Mouse (Mus musculus) T-helper 17 cell (primary cell): ENCODE data around the gene Gm20388.

ENCODE experiments used
- in situ Hi-C, 2 experiments: fragments of 300-600 bp; cut with MboI, MseI; formaldehyde crosslinking; loops; 1 replicate in 1 of 2; 2 replicates in 1 of 2; pipeline ENCODE4 v1.15.1; 2025; ENCODE audit warnings: high pct_unique_total_duplicates in 2 of 2

The Gm20388 gene

GRCm38 (mm10) chr8:120486477-120487376 is 576.1 kb downstream of the Gm20388 start:
- in situ Hi-C loops = no loop called here

DNA sequence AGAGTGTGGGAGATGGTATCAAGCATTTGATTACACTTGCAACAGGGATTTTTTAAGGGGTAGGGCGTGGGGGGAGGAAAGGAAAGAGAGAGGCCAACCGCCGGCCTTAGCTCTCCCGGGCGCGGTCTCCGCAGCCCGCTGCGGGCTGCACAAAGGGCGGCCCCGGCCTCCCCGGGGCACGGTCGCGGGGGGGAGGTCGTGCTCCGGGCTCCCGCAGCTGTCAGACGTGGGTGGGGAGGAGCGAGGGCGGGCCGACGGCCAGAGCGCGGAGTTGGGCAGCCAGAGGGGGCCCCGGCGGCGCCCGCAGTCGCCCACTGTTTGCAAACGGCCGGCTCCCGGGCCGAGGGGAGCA is 576.7 kb downstream of the Gm20388 start:
- in situ Hi-C loops = no loop called here

GRCm38 (mm10) chr8:120487729-120488510 is 577.3 kb downstream of the Gm20388 start:
- in situ Hi-C loops = no loop called here

DNA sequence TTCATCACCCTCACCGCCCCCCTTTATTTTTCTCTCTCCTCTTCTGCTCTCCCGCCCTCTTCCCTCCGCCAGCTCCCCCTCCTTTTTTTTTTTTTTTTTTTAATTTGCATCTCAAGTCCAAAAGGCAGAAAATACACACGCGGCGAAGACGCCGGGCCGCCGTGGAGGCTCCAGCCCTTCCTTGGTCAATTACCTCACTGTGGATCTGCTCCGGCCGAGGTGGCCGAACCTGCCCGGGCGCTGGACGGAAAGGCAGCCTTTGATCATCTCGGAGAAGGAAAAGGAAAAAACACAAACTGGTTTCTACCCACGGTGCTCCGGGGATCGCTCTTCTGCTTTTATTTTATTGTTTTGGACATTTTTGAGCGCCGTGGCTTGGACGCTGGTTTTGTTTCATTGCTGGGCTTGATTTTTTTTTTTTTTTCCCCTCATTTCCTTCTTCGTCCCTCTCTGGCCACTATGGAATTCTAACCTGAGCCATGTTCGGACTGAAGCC is 578.0 kb downstream of the Gm20388 start:
- in situ Hi-C loops = no loop called here

DNA sequence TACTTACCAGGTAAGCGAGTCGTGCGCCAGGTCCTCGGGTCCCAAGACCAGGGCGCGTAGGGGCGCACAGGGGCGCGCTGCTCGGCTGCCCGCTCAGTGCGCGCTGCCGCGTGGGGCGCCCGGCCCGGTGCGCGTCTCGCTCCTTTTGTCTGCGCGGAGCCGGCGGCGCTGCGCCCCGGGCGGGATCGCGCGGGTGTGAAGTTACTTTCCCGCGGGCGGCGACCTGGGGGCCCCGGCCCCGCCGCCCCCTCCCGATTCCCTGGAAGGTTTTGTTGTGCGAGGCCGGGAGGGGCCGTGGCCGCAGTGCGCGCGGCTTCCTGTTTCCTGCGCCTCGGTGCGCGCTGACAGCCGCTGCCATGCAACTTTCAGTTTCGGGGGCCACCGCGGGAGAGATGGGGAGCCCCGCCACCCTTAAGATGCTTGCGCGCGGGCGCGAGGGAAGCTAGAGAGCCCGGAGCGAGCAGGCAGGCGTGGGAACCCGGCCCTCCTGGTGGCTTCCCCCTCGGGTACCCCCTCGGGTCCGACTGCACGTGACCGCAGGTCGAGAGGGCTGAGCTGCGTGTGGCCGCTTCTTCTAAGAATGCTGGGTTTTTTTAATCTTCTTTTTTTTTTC is 578.6 kb downstream of the Gm20388 start:
- in situ Hi-C loops = no loop called here

DNA sequence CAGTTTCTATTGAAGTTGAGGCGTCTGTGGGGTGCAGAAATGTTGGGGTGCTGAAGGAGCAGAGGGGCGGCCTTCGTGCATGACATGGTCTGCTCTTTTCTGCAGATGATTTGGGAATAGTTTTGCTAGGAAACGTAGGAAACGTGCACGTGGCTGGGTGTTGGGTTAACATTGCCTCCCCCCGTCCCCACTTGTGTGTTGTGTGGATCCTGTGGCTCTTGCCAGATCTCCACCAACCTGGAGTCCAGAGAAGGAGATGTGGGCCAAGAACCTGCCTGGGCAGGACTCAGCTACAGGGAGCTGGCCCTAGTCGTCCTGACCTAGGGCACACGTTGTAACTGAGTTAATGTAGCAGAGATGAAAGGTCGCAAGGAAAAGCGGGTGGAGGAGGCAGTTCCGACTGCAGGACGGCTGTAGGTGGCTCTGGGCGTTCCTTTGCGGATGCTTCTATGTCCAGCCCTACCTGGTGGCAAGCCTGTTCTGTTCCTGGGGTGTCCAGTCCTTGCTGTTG is 579.2 kb downstream of the Gm20388 start:
- in situ Hi-C loops = no loop called here

GRCm38 (mm10) chr8:120490354-120491141 is 579.9 kb downstream of the Gm20388 start:
- in situ Hi-C loops = no loop called here

DNA sequence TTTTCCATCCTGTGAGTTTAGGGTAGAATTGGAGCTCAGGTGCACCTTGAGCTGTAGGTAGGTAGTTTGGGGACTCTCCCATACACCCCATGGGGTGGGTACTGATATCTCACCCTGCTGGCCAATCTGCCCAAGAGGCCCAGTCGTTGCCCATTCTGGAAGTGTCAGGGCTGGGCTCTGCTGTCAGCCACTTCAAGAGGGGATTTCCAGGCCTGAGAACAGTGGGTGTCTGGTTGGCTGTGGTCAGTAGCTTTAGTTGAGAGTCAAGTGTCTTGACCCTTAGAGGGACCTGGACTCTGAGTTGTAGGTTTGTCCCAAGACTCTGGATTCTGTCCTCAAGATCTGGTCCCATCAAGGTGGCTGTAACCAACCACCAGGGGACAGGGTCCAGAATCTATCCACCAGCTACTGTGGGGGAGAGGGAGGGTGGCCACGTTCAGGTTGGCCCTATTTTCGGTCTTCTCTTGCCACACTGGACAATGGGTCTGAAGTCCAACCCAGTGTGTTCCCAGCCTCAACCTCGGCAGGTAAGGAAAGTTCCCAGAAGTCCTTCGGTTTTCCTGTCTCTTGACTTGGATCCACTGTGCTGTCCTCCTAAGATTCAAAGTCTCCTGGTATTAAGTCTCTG is 580.6 kb downstream of the Gm20388 start:
- in situ Hi-C loops = no loop called here

GRCm38 (mm10) chr8:120492193-120492880 is 581.7 kb downstream of the Gm20388 start:
- in situ Hi-C loops = no loop called here

- in situ Hi-C loops = no loop called here
These were observed 582.2 kb downstream of the Gm20388 start for GRCm38 (mm10) chr8:120492881-120493220.

DNA sequence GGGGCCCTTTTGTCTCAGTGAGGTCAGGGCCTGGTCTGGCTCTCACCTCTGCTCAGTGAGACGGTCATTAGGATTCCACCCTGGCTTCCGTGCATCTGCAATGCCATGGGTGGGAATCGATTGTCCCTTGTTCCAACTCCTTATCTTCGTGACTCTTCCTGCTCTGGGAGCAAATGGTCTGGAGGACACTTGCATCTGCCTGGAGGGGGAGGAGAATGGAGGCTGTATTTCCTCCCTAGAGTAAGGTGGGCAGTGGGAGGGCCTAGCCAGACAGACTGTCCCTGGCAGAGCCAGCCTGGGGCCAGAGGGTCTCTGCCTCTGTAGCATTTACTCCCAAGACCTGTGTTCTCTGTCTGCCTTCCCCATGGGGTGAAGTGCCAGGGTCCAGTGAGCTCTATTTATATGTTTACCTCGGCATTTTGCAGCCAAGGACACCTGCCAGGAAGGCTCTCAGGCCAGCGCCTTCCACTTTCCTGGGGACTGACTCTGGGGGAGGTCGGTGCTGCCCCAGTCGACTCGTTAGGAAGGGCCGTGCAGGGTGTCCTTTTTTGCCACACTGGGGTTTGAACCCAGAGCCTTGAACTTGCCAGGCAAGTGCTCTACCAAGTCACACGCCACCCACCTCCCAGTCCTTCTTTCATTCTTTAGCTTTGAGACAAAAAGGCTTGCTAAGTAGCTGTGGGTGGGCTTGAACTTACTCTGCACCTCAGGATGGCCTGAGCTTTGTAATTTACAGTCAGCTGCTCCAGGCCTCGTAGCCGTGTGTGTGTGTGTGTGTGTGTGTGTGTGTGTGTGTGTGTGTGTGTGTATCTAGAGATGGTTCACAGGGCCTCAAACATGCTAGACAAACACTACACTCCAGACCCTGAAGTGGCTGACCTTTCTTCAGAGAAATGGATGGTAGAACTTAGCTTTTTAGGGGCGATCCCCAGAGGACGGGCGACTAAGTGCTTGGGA is 583.1 kb downstream of the Gm20388 start:
- in situ Hi-C loops = no loop called here

DNA sequence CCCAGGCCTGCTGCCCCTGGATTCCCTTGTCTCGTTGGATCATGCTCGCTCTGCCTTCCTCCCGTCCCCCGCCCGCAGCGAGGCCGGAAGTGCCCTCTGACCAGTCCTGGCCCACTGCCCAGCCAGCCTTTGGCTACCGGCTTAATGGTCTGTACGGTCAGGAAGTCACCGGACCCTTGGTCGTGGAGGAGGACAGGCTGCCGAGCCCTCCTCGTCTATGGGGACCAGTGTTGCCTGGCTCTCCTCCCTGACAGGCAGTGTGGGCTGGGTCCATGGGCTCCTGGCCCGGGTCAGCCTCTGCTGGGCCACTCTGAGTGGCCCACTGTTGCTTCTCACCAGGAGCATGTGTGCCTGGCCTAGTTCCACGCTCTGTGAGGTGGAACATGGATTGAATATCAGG is 584.3 kb downstream of the Gm20388 start:
- in situ Hi-C loops = no loop called here

DNA sequence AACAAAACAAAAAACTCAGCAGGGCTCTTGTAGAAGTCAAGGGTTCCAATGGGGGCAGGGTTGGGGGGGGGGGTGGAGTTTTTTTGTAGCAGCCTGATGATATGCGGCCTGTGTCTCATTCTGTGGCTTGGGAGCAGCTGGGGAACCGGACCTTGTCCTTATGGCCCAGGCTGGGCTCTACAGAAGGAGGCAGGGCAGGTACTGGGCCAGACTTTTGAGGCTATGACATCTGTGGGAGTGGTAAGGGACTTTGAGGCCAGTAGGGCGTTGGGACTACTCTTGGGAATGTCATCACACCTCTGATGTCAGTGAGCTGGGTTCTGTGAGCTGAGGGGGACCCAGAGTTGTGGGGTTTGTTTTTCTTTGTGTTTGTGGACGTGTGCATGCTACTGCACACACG is 584.8 kb downstream of the Gm20388 start:
- in situ Hi-C loops = no loop called here

- in situ Hi-C loops = no loop called here
These were observed 585.8 kb downstream of the Gm20388 start for GRCm38 (mm10) chr8:120496478-120496877.

DNA sequence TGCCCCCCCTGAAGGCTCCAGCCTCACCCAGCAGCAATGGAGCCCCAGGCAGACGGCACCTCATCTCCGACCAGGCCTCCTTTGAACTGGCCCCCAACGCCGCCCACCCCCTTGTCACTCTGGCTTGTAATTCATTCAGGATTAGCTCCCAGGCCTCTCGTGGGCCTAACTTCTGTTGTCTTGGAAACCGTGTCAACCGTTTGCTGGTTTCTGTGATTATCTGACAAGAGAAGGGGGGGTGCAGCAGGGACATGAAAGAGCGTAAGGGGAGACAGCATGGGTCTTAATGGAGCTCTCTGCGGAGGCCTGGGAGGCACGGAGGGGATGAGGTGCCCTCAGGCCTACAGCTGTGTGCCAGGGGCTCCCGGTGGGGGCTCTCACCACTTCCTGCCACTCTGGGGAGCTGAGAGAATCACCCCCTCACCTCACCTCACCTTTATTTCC is 586.9 kb downstream of the Gm20388 start:
- in situ Hi-C loops = no loop called here

- in situ Hi-C loops = no loop called here
These were observed 587.7 kb downstream of the Gm20388 start for GRCm38 (mm10) chr8:120498349-120498831.

DNA sequence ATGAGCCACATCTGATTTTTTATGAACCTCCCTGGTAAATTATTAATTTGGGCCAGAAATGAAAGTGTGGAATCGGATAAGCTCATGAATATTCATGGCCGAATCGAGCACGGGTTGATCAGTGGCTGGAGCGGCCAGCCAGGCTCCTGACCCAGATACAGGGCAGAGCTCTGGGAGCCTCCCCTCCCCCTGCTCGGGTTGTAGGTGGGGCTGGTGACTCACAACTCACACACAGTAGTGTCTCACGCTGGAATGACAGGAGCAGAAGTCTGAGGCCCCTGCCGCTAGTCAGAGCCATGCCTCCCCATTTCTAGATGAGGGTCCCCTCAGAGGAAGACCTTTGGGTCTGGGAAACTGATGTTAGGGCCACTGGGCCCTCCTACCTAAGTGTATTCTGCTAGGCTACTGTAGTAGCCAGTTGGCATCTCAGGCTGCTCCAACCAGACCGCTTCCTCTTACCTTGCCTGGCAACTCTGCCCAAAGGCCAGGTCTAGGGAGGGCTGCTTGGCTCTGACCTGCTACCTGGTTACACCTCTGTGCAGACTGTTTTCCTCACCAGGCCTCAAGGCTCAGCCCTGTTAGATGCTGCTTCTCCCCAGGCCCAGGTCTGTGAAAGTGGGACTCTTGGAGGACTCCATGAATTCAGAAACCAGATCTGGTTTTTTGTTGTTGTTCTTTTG is 588.4 kb downstream of the Gm20388 start:
- in situ Hi-C loops = no loop called here

DNA sequence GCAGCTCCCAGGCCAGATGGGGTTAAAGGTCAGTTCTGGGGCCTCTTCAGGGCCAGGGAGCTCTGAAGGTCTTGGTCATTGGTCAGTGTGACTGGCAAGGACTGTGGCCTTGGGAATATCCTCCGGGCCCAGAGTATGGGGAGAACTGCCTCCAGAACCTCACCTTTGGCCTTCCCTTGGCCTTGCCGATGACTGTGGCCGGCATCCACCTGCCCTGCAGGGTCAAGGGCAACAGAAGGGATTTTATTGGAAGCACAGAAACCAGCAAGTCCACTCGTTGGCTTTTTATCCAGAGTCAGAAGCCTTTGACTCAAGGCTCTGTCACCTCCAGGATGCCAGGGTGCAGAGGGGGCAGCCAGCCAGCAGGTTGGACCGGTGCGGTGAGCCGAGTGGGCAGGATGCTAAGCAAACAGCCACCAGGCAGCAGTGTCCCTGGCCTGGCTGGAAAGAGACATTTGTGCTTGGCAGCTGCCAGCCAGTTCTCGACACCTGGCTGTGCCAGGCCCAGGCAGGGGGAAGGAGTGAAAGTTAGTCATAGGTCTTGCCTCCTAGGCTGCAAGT is 590.1 kb downstream of the Gm20388 start:
- in situ Hi-C loops = no loop called here
